Mouse (Mus musculus) adrenal gland, postnatal 25 days (tissue): ENCODE data around the gene Gm28230. TPM values are rescaled to one million over a fixed set of nuclear protein-coding genes. Genes with fewer than 3 reads are reported as not detected.

Source experiments
- DNase-seq: peaks from one replicate; pipeline ENCODE4 v3.0.0; 2021; ENCODE audit warnings: mixed read lengths
- total RNA-seq: library from RNA; stranded (reverse); gene quantifications from 2 replicates; pipeline ENCODE4 v1.2.3, GENCODE M21; 2021

Gm28230 gene
- total RNA-seq, 1 experiment from 2014 or later = 3.3 TPM

DNA sequence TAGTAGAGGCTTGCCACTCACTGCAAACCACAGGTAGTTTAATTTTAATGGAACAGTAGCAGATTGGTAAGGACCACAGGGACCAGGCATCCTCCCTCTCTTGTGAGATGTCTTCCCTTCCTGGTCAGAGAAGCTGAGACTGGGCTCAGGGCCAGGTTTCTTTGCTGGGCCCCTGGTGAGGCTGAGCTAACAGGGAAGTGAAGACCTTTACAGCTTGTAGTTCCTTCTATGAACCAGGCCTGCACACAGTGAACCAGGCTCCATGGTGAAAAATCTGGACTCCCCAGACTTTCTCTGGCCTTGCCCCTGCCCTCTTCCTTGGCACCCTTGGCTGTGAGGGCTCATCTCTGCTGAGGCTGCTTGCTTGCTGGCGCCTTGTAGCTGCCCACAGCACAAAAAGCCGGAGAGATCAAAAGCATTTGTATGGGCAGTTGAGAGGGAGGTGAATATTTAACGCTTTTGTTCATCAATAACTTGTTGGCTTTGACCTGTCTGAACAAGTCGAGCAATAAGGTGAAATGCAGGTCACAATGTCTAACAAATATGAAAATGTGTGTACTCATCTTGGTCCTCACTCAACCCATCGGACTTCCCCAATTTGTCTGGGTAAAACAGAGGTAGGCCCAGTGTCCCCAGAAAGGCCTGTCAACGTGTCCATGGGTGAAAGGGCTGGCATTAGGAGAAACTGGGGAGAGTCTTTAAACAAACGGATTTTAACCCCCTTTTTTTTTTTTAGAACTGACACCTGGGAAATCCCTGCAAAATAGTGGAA is 2.1 kb upstream of the Gm28230 start:
- no peak for DNase-seq

DNA sequence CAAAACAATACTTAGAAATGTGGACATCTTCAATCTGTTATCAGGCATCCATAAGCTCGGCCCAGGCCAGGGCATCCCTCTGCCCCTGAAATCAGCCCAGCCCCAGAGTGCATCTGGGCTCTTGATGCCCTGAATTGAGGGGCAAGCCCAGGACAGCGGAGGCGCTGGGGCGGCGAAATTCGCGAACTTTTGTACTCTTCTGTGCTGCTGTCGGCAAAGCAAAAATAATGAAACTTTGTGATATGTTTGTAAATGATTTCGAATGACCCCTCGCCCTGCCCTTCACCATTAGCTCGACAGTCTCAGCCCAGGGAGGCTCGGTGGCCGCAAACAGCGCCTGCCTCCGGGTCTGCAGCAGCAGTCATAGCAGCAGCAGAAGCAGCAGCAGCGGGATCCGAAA is 1.4 kb upstream of the Gm28230 start:
- DNase-seq = no peak

DNA sequence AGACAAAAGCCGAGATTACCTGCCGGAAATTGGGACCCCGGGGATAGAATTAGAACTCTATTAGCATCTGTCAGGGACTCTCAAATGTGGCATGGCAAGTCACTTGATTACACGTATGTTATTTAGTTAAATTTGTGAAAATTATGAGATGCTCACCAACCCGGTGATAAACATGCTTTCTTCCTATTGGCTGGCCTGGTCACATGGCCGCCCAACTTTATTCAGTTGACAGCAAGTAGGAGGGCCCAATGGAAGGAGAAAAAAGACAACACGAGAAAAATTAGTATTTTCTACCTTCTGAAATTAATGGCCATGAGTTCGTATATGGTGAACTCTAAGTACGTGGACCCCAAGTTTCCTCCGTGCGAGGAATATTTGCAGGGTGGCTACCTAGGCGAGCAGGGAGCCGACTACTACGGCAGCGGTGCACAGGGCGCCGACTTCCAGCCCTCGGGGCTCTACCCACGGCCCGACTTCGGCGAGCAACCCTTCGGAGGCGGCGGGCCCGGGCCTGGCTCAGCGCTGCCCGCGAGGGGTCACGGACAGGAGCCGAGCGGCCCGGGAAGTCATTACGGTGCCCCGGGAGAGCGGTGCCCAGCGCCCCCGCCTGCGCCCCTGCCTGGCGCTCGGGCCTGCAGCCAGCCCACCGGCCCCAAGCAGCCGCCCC is 578 bp downstream of the Gm28230 start:
- no peak for DNase-seq

DNA sequence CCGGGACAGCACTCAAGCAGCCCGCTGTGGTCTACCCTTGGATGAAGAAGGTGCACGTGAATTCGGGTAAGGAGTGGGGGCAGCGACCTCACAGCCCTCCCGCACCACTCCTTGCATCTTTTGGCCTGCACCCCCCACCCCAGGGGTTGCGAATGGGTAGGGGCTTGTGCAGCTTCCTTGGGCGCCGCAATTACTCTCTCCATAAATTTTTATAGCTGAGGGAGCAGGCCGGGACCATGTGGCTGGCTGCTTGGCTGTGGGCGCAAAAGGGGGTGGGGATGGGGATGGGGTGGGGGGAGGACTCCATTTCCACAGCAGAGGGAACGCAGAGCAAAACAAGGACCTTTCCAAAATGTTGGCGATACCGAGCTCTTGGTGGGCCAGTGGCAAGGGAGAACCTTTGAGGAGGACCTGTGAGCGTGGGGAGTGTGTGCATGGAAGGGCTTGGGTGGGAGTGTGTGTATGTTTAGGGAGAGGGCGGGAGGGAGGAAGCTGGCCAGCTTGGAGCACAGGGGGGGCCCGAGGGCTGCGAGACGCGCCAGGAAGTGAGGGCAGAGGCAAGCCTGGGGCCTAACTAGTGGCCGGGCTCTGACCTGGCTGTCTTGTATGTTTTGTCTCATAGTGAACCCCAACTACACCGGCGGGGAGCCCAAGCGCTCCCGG is 1.2 kb downstream of the Gm28230 start:
- no peak for DNase-seq

DNA sequence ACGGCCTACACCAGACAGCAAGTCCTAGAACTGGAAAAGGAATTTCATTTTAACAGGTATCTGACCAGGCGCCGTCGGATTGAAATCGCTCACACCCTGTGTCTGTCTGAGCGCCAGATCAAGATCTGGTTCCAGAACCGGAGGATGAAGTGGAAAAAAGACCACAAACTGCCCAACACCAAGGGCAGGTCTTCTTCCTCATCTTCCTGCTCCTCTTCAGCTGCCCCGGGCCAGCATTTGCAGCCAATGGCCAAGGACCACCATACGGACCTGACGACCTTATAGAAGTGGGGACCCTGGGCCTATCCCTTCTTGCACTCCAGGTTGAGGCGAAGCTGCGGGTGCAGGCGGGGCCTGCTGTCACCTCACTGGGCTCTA is 1.8 kb downstream of the Gm28230 start:
- no peak for DNase-seq

DNA sequence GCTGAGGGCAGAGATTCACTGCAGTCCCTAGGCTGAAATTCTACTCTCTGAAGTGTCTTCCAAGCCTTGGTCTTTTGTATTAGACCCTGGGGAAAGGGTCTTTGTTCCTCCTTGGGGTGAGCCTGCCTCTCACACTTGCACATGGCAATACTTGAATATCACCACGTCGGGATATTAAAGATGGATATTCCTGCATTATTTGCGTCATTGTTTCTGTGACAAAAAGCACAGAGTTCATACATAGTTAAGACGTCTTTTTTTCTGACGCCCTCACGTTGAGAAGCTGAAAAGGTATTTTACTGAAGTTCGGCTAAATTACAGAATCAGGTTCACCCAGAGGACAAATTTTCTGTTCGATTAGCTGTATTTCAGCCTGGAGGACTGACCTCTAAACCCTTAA is 3.8 kb downstream of the Gm28230 start:
- DNase-seq = no peak

DNA sequence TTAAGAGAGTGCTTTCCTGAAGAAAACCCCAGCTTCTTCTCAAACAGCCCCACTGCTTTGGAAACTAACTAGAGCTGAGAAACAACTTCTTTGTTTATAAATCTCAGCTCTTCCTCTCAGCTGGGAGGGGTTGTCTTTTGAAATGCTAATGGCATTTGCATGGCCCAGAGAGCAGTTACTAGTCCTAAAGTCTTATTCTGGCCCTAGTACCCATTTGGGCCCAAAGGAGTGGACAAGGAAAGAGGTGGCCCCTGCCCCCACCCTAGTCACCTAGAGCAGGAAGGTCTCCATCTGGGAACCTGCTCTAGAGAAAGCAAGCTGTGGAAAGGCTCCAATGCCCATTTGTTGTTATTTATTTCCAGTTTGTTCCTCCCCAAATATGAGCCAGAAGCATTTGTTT is 4.5 kb downstream of the Gm28230 start:
- no peak for DNase-seq

DNA sequence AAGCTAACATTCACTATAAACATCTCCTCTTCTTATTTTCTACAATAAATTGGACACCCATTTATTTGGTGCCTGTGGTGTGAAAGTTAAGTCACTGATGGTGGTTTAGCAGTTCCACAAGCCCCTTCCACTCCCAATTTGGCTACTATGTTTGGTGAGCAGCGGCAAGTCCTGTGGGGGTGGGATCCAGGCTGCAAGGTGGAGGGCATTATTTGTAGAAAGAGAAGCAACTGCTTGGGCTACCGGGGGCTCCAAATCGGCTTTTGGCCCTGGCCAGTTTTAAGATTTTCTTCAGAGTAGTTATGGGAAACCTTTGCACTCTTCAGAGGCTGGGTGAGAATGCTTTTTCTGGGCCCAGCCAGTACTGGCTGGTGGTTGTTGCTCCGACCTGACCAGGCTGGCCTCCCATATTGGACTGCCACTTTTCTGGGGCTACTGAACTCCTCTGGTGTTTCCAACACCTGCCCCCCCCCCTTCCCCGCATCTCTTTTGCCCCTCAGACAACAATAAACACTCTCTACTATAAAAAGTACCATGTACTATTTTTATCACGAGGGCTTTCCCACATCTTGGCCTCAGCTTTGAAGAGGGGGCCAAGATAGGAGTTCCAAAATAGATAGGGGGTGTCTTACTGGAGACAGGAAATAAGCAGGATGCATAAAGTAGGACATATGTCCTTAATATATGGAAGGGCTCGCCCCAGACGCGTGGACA is 5.4 kb downstream of the Gm28230 start:
- no peak for DNase-seq

DNA sequence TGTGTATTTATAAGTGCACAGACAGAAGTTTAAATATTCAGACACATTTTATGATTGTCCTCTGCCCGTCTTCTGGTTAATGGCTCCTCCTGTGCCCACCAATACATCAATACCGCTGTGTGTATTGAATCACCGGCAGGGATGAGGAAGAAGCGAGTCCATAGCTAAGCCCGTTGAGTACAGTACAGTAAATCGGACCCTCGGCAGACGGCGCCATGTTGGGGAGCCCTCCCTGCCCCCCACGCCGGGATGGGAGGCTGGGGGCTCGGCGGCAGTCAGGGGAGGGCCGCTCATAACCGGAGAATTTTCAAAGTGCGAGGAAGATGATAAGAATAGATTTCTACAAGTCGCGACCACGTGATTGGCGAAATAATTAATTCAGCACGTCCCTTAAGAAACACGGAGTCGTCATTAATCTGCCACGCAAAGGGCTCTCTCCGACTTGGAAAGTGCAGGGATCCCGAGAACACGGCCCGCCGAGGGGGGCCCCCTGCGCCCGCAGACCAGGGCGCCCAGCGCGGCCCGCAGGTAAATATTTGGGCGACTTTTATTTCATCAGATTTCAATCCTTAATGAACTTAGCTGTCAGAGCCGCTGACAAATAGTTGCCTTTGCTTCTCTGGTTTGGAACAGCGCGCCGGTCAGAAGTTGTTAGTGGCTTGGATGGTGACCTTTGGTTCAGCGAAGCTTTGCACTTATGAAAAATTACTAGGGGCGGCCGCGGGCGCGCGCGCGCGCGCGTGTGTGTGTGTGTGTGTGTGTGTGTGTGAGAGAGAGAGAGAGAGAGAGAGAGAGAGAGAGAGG is 6.2 kb downstream of the Gm28230 start:
- DNase-seq = no peak

DNA sequence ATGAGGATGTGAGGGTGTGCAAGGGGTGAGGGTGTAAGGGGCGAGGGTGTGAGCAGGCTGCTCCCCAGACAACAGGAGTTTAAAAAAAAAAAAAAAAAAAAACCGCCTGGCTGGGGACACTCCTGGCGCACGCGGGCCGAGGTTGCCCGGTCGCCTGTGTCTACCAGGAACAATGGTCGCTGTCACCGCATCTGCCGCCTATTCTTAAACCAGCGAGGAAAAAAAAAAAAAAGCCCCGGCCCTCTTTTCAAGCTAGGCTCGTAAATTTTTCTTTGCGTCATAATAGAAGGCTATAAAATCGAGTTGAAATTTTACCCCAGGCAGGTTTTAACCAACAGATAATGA is 6.8 kb downstream of the Gm28230 start:
- no peak for DNase-seq

DNA sequence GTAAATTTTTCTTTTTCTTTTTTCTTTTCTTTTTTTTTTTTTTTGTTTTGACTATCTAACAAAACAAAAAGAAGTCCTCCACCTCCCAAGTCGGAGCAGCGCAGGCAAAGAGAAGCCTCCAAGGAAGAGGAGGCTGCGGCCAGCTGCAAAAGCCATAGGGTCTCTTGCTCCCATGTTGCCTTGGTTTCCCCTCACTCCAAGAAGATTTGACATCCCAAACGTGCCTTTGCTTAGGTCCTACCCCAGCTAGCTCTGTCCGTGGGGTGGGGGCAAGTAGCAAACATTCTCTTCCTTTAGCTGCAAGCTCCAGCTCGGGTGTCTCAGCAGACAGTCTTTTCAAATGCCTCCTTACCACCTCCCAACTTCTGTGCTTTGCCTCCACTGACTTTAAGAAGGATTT is 7.2 kb downstream of the Gm28230 start:
- no peak for DNase-seq

DNA sequence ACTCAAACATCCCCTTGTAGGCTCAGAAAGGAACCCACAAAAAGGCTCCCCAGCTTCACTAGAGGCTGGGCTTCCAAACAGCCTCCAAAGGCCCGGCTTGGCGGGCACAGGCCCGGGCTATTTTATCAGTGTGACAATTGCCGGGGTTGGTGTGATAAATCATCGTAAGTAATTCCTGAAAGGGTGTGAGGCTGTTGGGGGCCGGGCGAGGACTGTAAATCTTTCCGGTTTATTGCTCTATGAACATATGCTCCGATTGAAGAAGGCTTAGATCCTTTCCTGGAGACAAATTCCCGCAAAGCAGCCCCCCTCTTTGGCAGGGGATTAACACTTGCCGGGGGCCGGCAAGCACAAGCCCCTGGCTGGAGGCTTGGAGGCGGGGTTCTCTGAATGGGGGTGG is 7.9 kb downstream of the Gm28230 start:
- DNase-seq = no peak

DNA sequence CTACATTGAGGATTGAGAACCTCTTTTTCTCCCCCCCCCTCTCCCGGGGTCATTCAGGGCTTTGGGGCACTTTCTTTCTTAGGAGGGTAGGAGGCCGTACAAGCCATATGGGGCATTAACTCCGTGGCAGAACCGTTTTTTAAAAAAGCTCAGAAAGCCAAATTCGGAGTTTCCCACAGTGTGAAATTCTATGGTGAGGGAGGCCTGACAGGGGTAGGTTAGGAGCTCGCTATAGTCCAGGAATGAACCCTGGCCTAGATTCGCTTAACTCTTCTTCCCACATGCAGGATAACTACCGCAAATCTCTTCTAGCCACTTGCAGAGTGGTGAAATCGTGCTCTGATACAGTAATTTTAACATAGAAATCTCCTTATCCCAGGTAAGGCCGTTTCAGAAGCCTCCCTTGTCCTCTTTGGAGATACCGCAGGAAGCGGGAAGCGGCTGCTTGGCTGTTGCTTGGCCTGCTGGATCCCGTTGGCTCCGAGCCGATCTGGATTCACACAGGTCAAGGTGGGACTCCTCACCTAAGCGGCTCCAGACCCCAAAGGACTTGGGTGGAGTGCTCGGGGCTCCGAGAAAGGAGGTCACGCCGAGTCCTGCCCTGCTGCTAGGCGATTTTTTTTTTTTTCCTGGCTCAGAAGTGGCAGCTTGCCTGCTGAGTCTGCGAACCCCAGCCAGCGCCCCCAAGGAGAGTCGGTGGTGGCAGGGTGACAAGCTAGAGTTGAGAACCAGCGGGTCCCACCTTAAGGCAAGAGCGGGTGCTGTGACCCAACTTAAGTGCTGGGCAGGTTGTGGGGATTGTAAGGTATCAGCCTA is 8.7 kb downstream of the Gm28230 start:
- DNase-seq = no peak

DNA sequence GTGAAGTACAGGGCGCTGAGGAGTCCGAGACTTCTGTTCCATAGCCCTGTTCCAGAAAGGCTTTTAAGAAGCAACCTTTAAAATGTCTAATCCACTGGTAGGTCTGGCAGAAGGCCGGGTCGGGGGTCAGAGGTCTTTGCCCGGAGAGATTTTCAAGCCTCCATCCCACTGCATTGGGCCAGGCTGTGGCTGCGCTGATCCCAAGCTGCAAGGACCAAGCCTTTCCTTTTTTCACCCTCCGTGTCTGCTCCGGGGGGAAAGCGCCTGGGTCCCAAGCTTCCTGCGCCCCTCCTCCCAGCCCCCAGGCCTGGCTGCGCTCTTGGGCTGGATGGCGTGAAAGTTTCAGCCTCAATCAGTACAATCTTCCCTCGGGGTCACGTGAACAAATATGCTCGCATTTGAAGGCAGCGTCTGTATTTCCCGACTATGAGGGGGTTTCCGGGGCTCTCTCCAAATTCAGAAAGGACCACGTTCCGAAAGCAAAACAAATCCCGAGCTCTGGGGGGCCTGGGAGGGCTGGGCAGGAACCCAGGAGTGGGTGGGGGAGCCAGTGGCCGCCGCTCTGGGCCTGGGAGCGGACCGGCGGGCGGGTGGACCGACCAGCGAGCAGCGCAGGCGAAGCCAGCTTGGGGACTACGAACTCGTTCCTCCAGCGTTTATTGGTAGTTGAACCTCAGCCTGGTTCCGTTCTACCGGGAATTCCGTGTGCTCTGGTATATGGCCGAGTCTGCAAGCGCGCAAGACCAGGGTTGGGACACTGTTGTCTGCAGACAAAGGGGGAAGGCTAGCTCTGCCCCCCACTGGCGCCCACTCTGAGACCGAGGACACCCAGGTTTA is 9.5 kb downstream of the Gm28230 start:
- DNase-seq = no peak

DNA sequence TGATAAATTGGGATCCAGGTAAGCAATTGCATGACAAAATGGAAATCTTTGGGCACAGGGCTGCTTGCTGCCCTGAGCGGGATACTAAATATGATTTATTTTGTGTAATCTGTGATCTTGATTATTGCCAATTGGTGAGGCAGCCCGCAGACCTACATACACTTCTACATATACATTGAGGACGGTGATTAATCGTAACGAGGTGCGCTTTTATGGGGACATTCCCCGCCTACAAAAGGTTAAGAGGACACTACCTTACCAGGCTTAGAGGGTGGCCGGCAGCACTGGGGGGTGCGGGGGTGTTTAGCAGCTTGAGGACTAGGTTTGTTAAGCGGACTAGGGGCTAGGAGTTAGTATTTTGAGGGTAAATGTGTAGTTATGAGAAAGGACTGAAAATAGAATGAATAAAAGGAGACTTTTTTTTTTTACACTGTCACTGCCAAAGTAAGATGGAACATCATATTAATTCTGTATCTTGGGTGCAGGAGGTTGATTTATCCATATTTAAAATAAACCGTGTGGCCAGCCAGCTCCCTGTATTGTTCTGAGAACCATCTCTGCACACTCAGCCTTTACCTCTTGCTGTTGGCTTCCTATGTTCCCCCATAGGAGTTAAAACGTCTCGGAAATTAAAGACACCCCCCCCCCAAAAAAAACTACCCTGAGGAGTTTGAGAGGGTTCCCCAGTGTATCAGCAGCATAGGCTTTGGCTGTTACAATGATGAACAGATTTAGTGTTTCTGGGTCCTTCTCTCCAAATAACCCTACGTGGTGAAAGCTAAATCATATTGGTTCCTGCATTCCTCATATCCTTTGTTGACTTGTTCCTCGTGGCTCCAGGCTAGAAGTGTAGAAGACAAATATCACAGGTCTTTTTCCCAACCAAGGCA is 10.4 kb downstream of the Gm28230 start:
- no peak for DNase-seq

DNA sequence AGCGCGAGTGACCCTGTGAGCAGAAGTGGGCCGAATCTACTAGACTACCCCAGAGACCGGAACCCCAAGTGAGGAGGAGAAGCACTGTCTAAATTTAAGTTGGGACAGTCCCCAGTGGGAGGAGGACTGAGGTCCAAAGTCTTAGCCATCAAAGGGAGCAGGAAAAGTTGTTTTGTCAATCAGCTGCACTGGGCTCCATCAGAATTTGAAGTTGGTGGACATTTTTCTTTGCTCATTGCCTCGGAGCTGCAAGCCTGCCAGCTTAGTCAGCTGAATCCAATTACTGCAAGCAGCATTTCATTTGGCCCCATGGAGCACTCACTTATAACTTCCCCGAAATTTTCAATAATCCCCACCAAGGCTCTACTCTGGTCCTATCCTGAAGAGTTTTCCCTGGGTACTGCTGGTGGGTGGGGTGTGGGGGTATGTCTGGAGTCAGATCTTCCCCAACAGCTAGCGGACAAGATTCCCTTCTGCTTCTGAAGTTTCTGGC is 11.1 kb downstream of the Gm28230 start:
- DNase-seq = no peak

DNA sequence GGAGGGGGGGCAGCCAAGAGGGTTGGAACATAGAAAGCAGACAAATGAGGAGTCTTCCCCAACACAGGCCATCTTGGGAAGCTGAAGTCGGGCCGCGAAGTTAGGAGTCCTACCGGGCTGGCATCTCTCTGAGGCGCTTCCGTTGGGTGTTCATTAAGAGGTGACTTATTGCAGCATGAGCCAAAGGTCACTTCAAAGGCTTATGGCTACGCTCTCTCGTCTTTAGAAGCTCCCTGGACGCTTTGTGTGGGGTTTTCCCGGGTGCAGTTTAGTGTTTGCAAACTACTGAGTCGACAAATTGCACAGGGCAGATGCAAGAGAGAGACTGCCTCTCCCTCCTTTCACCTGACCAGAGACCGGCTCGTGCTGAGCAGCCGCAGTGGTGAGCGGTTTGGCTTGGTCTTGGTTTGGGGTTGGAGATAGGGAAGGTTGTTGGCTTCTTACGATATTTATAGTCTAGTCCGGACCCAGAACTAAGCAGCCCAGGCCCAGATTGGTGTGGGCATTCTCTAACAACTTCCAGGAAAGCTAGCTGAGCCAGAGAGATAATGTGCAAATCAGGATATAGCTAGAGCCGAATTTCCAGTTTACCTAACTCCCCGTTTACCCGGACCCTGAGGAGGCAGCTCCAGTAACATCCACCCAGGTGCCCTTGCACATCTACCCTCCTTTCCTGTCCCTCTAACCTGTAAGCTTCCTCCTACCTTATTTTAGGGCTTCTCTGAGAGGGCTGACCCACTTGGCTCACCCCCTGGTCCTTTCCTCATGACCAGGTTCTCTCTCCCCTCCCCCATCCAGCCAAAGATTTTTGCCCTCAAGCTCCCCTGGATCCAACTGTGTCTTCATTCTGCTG is 12.3 kb downstream of the Gm28230 start:
- no peak for DNase-seq

DNA sequence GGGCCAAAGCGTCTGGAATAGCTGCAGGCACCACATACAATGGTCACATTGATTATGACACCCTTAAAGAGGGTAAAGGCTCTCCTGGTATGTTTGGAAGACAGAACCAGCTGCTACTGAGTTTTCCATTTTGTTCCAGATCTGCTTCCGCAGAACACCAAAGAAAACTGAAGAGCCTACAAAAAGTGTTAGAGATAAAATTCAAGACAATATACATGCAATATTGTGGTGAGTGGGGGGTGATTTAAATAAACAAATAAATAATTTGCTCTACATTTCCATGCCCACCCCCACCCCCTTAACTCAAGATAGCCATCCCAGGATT is 12.9 kb downstream of the Gm28230 start:
- DNase-seq = no peak
